Mouse (Mus musculus): ENCODE measurements around the gene Esp8. TPM values are rescaled to one million over a fixed set of nuclear protein-coding genes. Genes with fewer than 3 reads are reported as not detected.
"Not testable (repeated sequence)": the region's sequence is repeated elsewhere in the genome, so short reads cannot be mapped to it uniquely, and the experiment has no call there.

Gene Esp8
- not detected for total RNA-seq (2021)
- long read RNA-seq, experiment 1 = 0 reads
- long read RNA-seq, experiment 2 = 0 reads

DNA sequence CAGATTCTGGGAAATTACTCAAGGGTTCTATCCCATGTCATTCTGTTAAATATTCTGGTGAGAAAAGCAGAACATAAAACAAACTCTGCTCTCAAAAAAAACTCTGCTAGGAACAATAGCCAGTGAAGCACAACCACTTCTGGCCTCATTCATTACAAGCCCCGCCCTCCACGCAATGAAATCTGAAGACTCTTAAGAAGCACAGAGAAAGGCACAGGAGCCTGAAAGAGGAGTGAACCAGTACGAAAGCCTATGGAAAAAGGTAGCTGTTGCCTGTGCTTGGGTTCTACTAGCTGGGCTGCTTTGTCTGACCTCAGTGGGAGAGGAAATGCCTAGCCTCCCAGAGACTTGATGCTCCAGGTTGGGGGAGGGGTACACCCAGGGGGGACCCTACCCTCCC lies at the start of gene Esp8:
Gene Esp8 (plus strand): TSS at position 205 of the 400 bp plus-strand sequence.
- DNase-seq = no peak

- not testable (repeated sequence) for DNase-seq
Measured at GRCm38 (mm10) chr17:40483566-40483965, 36.3 kb upstream of the Esp8 start.

DNA sequence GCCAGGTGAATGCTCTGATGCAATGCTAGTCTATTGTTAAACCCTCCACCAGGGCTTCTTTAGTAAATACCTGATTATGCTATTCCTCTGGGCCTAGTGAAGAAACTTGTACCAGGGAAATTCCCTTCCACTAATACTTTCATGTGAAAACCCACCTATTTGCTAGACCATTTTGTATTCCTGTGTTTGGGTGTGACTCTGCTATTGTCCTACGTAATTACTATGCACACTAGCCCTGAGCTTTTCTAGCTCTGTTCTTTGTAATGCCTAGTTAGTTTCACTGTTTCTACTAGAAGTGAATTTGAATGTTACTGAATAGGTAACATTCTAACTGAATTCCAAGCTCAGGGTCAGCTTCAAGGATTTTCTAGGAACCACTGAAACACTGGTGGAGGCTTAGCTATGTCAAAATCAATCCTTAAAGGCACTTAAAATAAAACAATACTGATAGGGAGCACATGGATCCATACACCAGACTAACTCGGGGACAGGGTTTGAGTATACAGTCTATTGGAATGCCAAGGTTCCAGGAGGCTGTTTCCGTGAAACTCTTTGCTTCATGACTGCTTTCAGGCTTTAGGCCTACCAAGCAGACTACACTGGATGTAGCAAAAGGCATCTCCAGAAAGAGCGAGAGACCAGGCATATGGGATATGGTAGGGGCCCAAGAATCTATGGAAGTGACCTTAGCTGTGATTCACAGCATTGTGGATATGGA lies 24.2 kb upstream of the Esp8 start:
- DNase-seq = not testable (repeated sequence)

GRCm38 (mm10) chr17:40529813-40530212 lies 10.0 kb downstream of the Esp8 start:
- DNase-seq = no peak

GRCm38 (mm10) chr17:40531147-40531546 lies 11.3 kb downstream of the Esp8 start:
- no peak for DNase-seq

- not testable (repeated sequence) for DNase-seq
Measured at GRCm38 (mm10) chr17:40547005-40547404, 27.2 kb downstream of the Esp8 start.

DNA sequence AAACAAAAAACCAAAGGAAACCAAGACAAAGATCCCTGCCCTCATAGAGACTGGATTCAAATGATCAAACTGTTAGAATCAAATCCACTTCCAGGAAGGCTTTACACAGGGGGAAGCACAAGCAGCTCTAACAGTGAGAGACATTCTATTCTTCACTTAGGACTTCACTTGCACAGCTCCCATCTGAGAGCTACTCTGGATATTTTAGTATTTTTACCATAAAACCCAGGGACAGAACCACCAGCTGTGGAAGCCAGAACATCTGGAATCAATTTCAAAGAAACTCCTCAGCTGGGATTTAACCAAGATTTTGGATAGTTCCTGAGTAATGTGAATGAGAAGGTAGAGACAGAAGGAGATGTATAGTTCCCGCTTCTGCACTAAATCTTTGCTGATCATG lies 33.6 kb downstream of the Esp8 start:
- no peak for DNase-seq

DNA sequence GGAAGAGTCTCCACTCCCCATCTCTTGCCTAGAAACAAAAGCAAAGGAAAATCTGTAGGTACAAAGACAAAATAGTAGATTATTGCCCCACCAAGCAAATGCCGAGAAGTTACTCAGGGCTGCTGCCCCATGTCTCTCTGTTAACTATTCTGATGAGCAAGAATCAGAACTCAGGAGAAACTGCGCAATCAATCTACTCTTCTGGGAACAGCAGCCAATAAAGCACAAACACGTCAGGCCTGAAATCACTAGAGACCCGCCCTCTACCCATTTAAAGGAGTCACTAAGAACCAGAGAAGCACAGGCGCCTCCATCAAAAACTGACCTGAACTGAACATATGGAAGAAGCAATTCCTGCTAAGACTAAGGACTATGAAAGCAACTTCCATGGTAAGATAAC lies 41.4 kb downstream of the Esp8 start, which contains the start of gene Esp6:
Gene Esp6 (plus strand): TSS at position 301 of the 400 bp plus-strand sequence.
- DNase-seq = no peak

Other genes starting within 250 kb of the Esp8 start
- gene Crisp1, start 200.8 kb upstream of the Esp8 start, total RNA-seq (2021) = not detected
- gene Esp6, start 41.5 kb downstream of the Esp8 start, total RNA-seq (2021) = not detected
- gene Esp4, start 78.6 kb downstream of the Esp8 start, total RNA-seq (2021) = not detected
- not detected for gene Esp3, start 112.1 kb downstream of the Esp8 start, total RNA-seq (2021)
- not detected for gene Esp1, start 207.1 kb downstream of the Esp8 start, total RNA-seq (2021)

All from gastrocnemius, postnatal 10 days (tissue).